Mouse (Mus musculus) limb, embryonic 14.5 days (tissue): ENCODE measurements around the gene Tm9sf3. TPM values are rescaled to one million over a fixed set of nuclear protein-coding genes. Genes with fewer than 3 reads are reported as not detected.

Source experiments
- ATAC-seq: fragments of 200-750 bp; cut with Nextera tagmentation; 2 replicates; pipeline ENCODE4 v1.8.0; 2017; ENCODE audit warnings: low read depth, moderate number of reproducible peaks, moderate TSS enrichment; ENCODE audit not compliant: low FRiP score
- DNase-seq: peaks from one replicate; pipeline ENCODE4 v3.0.0-alpha.2; 2015; ENCODE audit warnings: low spot score
- H3K27ac ChIP-seq: fragments of 300-500 bp; sonication (generic); replicated peaks from 2 replicates; pipeline ENCODE4 v1.5.1; 2014; ENCODE audit warnings: low read depth, mild to moderate bottlenecking, low read length, moderate library complexity, mixed read lengths
- H3K27me3 ChIP-seq: fragments of 300-500 bp; sonication (generic); 2 replicates; pipeline ENCODE4 v1.6.1; 2014; ENCODE audit warnings: low read length, mixed read lengths; ENCODE audit not compliant: control insufficient read depth, insufficient read depth
- H3K36me3 ChIP-seq: fragments of 300-500 bp; sonication (generic); 2 replicates; pipeline ENCODE4 v1.6.1; 2014; ENCODE audit warnings: mild to moderate bottlenecking, low read length, moderate library complexity, mixed read lengths; ENCODE audit not compliant: control insufficient read depth, insufficient read depth
- H3K4me1 ChIP-seq: fragments of 300-500 bp; sonication (generic); 2 replicates; pipeline ENCODE4 v1.6.1; 2014; ENCODE audit warnings: antibody characterized with exemption, low read length, mixed read lengths; ENCODE audit not compliant: control insufficient read depth, insufficient read depth
- H3K4me2 ChIP-seq: fragments of 300-500 bp; sonication (generic); replicated peaks from 2 replicates; pipeline ENCODE4 v1.6.1; 2014; ENCODE audit warnings: low read depth, mild to moderate bottlenecking, low read length, moderate library complexity; ENCODE audit not compliant: severe bottlenecking
- H3K4me3 ChIP-seq: fragments of 300-500 bp; sonication (generic); replicated peaks from 2 replicates; pipeline ENCODE4 v1.5.1; 2014; ENCODE audit warnings: low read length
- H3K9ac ChIP-seq: fragments of 300-500 bp; sonication (generic); 2 replicates; pipeline ENCODE4 v1.6.1; 2014; ENCODE audit warnings: mild to moderate bottlenecking, low read depth, low read length, moderate library complexity; ENCODE audit not compliant: severe bottlenecking
- H3K9me3 ChIP-seq: fragments of 300-500 bp; sonication (generic); 2 replicates; pipeline ENCODE4 v1.6.1; 2016; ENCODE audit warnings: low read length; ENCODE audit not compliant: control insufficient read depth
- POLR2A ChIP-seq: fragments of 200-500 bp; IDR thresholded peaks from 2 replicates; pipeline ENCODE4 v1.8.0; 2012; ENCODE audit warnings: inconsistent platforms, mild to moderate bottlenecking, moderate library complexity, borderline replicate concordance; ENCODE audit not compliant: insufficient read depth, insufficient read length; ENCODE audit errors: extremely low read depth
- WGBS: fragments of 180-500 bp; shearing (Covaris S2); extraction: QIAGEN DNeasy Blood & Tissue Kit; methylation state at CpG from one replicate; pipeline ENCODE4 v1.1.7; 2014; 5-methylcytosine and 5-hydroxymethylcytosine counted together
- polyA plus RNA-seq, 2 experiments: library from polyadenylated mRNA; depleted of rRNA in 1 of 2; stranded (reverse) in 1 of 2; unstranded in 1 of 2; fragments of >200 nt; fragmentation: Nextera tagmentation in 1 of 2; extraction: Ambion mirVana in 1 of 2; gene quantifications; 2 replicates each; pipeline versions ENCODE4 v1.2.1 to v1.2.3; 2012 to 2014

Tm9sf3 gene
- polyA plus RNA-seq, 2 experiments = 132 to 166 TPM

- Histone ChIP-seq H3K4me2 (no peak overlapping the region), H3K9ac (no peak overlapping the region), H3K27ac (no peak overlapping the region), H3K36me3 (no peaks in the 10 kb centered on the region), H3K4me3 (no peak overlapping the region), H3K27me3 (no peaks in the 10 kb centered on the region), H3K9me3 (no peaks in the 10 kb centered on the region), H3K4me1 (no peaks in the 10 kb centered on the region)
- DNase-seq (no peak), ATAC-seq (no peak)
- WGBS = 82% methylated on average over 5 of the region's 5 CpGs
- TF ChIP-seq POLR2A = no peak
Observed at GRCm38 (mm10) chr19:41165914-41166235, 97.9 kb downstream of the Tm9sf3 start.

- Histone ChIP-seq H3K27ac (no peak overlapping the region), H3K27me3 (no peaks in the 10 kb centered on the region), H3K36me3 (no peaks in the 10 kb centered on the region), H3K4me1 (no peaks in the 10 kb centered on the region), H3K4me2 (no peak overlapping the region), H3K4me3 (no peak overlapping the region), H3K9ac (no peak overlapping the region), H3K9me3 (no peaks in the 10 kb centered on the region)
- WGBS = 75% methylated on average over 14 of the region's 14 CpGs
- DNase-seq = no peak
- no peak for ATAC-seq
- TF ChIP-seq POLR2A = no peak
Observed at GRCm38 (mm10) chr19:41165144-41165913, 98.5 kb downstream of the Tm9sf3 start.

- H3K27me3 ChIP-seq = no peaks in the 10 kb centered on the region
- WGBS = 79% methylated on average over 10 of the region's 10 CpGs
- DNase-seq = no peak
- no peak overlapping the region for H3K27ac ChIP-seq
- ATAC-seq = no peak
- no peak for TF ChIP-seq POLR2A
- H3K9ac ChIP-seq = no peak overlapping the region
- H3K36me3 ChIP-seq = no peaks in the 10 kb centered on the region
- no peaks in the 10 kb centered on the region for H3K9me3 ChIP-seq
- no peak overlapping the region for H3K4me3 ChIP-seq
- no peaks in the 10 kb centered on the region for H3K4me1 ChIP-seq
- H3K4me2 ChIP-seq = no peak overlapping the region
Observed at GRCm38 (mm10) chr19:41164447-41165095, 99.2 kb downstream of the Tm9sf3 start.

Other genes with a start within 250 kb of the Tm9sf3 start
- not detected in 2 replicates for gene Dntt, start 234.7 kb downstream of the Tm9sf3 start, polyA plus RNA-seq (2012; rRNA removed)
- gene Dntt, start 234.7 kb downstream of the Tm9sf3 start, polyA plus RNA-seq (2014; fragmentation: Nextera tagmentation; extraction: Ambion mirVana) = not detected in 2 replicates
- not detected in 2 replicates for gene Opalin, start 186.9 kb downstream of the Tm9sf3 start, polyA plus RNA-seq (2012; rRNA removed)
- gene Opalin, start 186.9 kb downstream of the Tm9sf3 start, polyA plus RNA-seq (2014; fragmentation: Nextera tagmentation; extraction: Ambion mirVana) = not detected in 2 replicates
- gene Tll2, start 57.2 kb downstream of the Tm9sf3 start, polyA plus RNA-seq (2012; rRNA removed) = 1.7 and 1.9 TPM in 2 replicates
- 0.61 and 1.0 TPM in 2 replicates for gene Tll2, start 57.2 kb downstream of the Tm9sf3 start, polyA plus RNA-seq (2014; fragmentation: Nextera tagmentation; extraction: Ambion mirVana)
- gene Pik3ap1, start 121.1 kb upstream of the Tm9sf3 start, polyA plus RNA-seq (2012; rRNA removed) = 1.8 and 2.2 TPM in 2 replicates
- gene Pik3ap1, start 121.1 kb upstream of the Tm9sf3 start, polyA plus RNA-seq (2014; fragmentation: Nextera tagmentation; extraction: Ambion mirVana) = 2.3 and 3.1 TPM in 2 replicates
- 2.8 and 3.0 TPM in 2 replicates for gene Lcor, start 218.6 kb upstream of the Tm9sf3 start, polyA plus RNA-seq (2012; rRNA removed)
- gene Lcor, start 218.6 kb upstream of the Tm9sf3 start, polyA plus RNA-seq (2014; fragmentation: Nextera tagmentation; extraction: Ambion mirVana) = 9.5 and 10.1 TPM in 2 replicates